ENCODE assay signal across 8 mouse cellular contexts in the genomic region with DNA sequence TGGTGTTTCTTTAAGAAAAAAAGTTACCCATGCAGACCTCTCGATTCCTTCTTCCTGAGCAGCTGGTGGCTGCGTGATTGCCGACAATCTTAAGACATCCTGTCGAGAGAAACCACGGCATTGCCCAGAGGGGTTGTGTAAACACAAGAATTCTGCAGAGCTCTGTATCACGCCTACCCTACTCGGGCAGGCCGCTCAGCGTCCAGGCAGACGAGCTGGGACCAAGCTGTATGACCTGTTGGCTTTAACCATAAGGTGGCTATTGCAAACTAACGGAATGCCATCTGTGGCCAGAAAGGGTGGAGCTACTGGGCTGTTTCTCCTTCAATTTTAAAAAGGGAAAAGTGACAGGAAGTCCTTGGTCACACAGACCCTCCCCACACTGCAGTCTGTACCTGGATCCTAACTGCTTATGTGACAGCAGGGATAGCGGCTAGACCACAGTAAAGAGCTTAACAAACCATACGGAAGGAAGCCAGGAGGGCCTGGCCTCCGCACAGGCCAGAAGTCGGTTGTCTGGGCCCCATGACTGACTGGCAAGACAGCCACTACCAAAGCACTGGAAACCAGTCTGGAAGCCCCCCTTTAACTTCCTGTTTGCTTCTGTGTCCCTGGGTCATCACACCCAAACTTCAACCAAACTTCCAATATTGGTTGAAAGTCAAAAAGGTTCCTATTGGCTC. TPM values are rescaled to one million over a fixed set of nuclear protein-coding genes. Genes with fewer than 3 reads are reported as not detected.
DNase-seq lines count a peak whose midpoint lies in the region; ATAC-seq and TF ChIP-seq lines count a peak whose summit lies in the region.

No protein-coding gene starts in this region.

- no peak for TF ChIP-seq POLR2A in embryonic fibroblast, embryonic 13.5 days (IDR thresholded peaks at IDR 0.05; ENCODE audit: low read depth, low read length)

- no peak overlapping the region for H3K4me3 ChIP-seq in hindbrain, embryonic 12.5 days
- H3K4me3 ChIP-seq in hindbrain, embryonic 14.5 days (replicated peaks; ENCODE audit: low read length) = no peak overlapping the region
- no peak overlapping the region for H3K4me3 ChIP-seq in embryonic fibroblast, embryonic 13.5 days (ENCODE audit: insufficient read depth, low read length)
- no peak overlapping the region for H3K4me3 ChIP-seq in lung, embryonic 14.5 days (ENCODE audit: low read depth, low read length)

- H3K9ac ChIP-seq in hindbrain, embryonic 12.5 days = no peak overlapping the region
- H3K9ac ChIP-seq in hindbrain, embryonic 14.5 days = no peak overlapping the region
- no peak overlapping the region for H3K9ac ChIP-seq in lung, embryonic 14.5 days

- H3K4me1 ChIP-seq in hindbrain, embryonic 12.5 days = peaks cover 10% of the 10 kb centered on the region; the same call in 1 of the 2 replicates
- 0 out of 2 replicates have a peak, but pooled peaks cover 5% of the 10 kb centered on the region for H3K4me1 ChIP-seq in hindbrain, embryonic 14.5 days (replicated peaks; ENCODE audit: control insufficient read depth, insufficient read depth, low read length)
- peaks cover 5% of the 10 kb centered on the region; the same call in 1 of the 2 replicates for H3K4me1 ChIP-seq in embryonic fibroblast, embryonic 13.5 days (ENCODE audit: control insufficient read depth, insufficient read depth, low read length)
- H3K4me1 ChIP-seq in lung, embryonic 14.5 days (ENCODE audit: insufficient read depth) = peaks cover 10% of the 10 kb centered on the region; the same call in 1 of the 2 replicates

- peak overlapping the region; percentile 31; the same call in 1 of the 2 replicates for H3K27ac ChIP-seq in hindbrain, embryonic 12.5 days
- H3K27ac ChIP-seq in hindbrain, embryonic 14.5 days = no peak overlapping the region
- H3K27ac ChIP-seq in embryonic fibroblast, embryonic 13.5 days (ENCODE audit: insufficient read depth, low read length) = peak overlapping the region; percentile 70
- H3K27ac ChIP-seq in lung, embryonic 14.5 days (ENCODE audit: low read depth) = peak overlapping the region; percentile 83

- H3K9me3 ChIP-seq in hindbrain, embryonic 12.5 days (replicated peaks) = no peaks in the 10 kb centered on the region
- H3K9me3 ChIP-seq in hindbrain, embryonic 14.5 days (ENCODE audit: control insufficient read depth, low read length) = no peaks in the 10 kb centered on the region
- H3K9me3 ChIP-seq in lung, embryonic 14.5 days (ENCODE audit: low read depth, low read length) = no peaks in the 10 kb centered on the region

- WGBS in hindbrain, embryonic 12.5 days = 64% methylated on average over 15 of the region's 15 CpGs
- 76% methylated on average over 15 of the region's 15 CpGs for WGBS in hindbrain, embryonic 14.5 days
- 11% methylated on average over 15 of the region's 15 CpGs for WGBS in lung, embryonic 14.5 days

- TF ChIP-seq CTCF in embryonic fibroblast, embryonic 13.5 days (IDR thresholded peaks at IDR 0.05; ENCODE audit: borderline replicate concordance, insufficient read depth, low read length) = no peak
- TF ChIP-seq CTCF in lung, embryonic 14.5 days (IDR thresholded peaks at IDR 0.05; ENCODE audit: low read depth) = no peak; the same call in 1 of the 2 replicates

- ATAC-seq in hindbrain, embryonic 12.5 days (ENCODE audit: low FRiP score) = no peak
- no peak for ATAC-seq in hindbrain, embryonic 14.5 days (ENCODE audit: low FRiP score)
- peak; percentile 81 for ATAC-seq in lung, embryonic 14.5 days (ENCODE audit: insufficient read depth)

- H3K4me2 ChIP-seq in hindbrain, embryonic 12.5 days (replicated peaks) = no peak overlapping the region; the same call in 1 of the 2 replicates
- H3K4me2 ChIP-seq in hindbrain, embryonic 14.5 days (replicated peaks) = no peak overlapping the region
- peak overlapping the region; percentile 29 for H3K4me2 ChIP-seq in lung, embryonic 14.5 days

- DNase-seq in hindbrain, embryonic 14.5 days (ENCODE audit: low spot score) = no peak
- peak; percentile 31 for DNase-seq in kidney, adult 18-20 months
- peak; percentile 81 for DNase-seq in lung, embryonic 14.5 days
- DNase-seq in thymus, postnatal 0 days (ENCODE audit: low spot score) = peak; percentile 78
- DNase-seq in urinary bladder, postnatal 14 days (ENCODE audit: low spot score) = no peak
- no peak for DNase-seq in urinary bladder, postnatal 10 days (ENCODE audit: low spot score)

- peaks cover 9% of the 10 kb centered on the region for H3K36me3 ChIP-seq in hindbrain, embryonic 12.5 days
- peaks cover 28% of the 10 kb centered on the region; the same call in 1 of the 2 replicates for H3K36me3 ChIP-seq in hindbrain, embryonic 14.5 days (replicated peaks; ENCODE audit: control insufficient read depth, insufficient read depth)
- H3K36me3 ChIP-seq in lung, embryonic 14.5 days (ENCODE audit: insufficient read depth) = peaks cover 20% of the 10 kb centered on the region; the same call in 1 of the 2 replicates

- H3K27me3 ChIP-seq in hindbrain, embryonic 12.5 days = no peaks in the 10 kb centered on the region
- no peaks in the 10 kb centered on the region for H3K27me3 ChIP-seq in hindbrain, embryonic 14.5 days (ENCODE audit: control insufficient read depth, insufficient read depth, low read length)
- H3K27me3 ChIP-seq in lung, embryonic 14.5 days (ENCODE audit: insufficient read depth, low read length) = no peaks in the 10 kb centered on the region

RNA-seq across cellular contexts. Expression of a gene that starts 24.8 kb away (rescaled TPM):
- polyA plus RNA-seq in hindbrain, embryonic 12.5 days (2016; fragmentation: Nextera tagmentation; extraction: Ambion mirVana) = 15.2 and 15.4 TPM in 2 replicates
- polyA plus RNA-seq in hindbrain, embryonic 14.5 days (2014; fragmentation: Nextera tagmentation; extraction: Ambion mirVana) = 14.8 and 16.0 TPM in 2 replicates
- 43.1 and 52.3 TPM in 2 replicates for polyA plus RNA-seq in embryonic fibroblast, embryonic 13.5 days (2011; ENCODE audit: insufficient read length, low read depth, missing spikeins)
- 13.1 and 15.7 TPM in 2 replicates for polyA plus RNA-seq in lung, embryonic 14.5 days (2014; fragmentation: Nextera tagmentation; extraction: Ambion mirVana)
- 22.5 and 26.7 TPM in 2 replicates for polyA plus RNA-seq in thymus, postnatal 0 days (2015; fragmentation: Nextera tagmentation; extraction: Ambion mirVana)

RNA-seq across cellular contexts. Expression of a gene that starts 47.1 kb away (rescaled TPM):
- 48.7 and 50.4 TPM in 2 replicates for polyA plus RNA-seq in hindbrain, embryonic 12.5 days (2016; fragmentation: Nextera tagmentation; extraction: Ambion mirVana)
- polyA plus RNA-seq in hindbrain, embryonic 14.5 days (2014; fragmentation: Nextera tagmentation; extraction: Ambion mirVana) = 57.2 and 59.2 TPM in 2 replicates
- 18.8 and 22.7 TPM in 2 replicates for polyA plus RNA-seq in embryonic fibroblast, embryonic 13.5 days (2011; ENCODE audit: insufficient read length, low read depth, missing spikeins)
- 35.8 and 36.2 TPM in 2 replicates for polyA plus RNA-seq in lung, embryonic 14.5 days (2014; fragmentation: Nextera tagmentation; extraction: Ambion mirVana)
- 24.7 and 27.1 TPM in 2 replicates for polyA plus RNA-seq in thymus, postnatal 0 days (2015; fragmentation: Nextera tagmentation; extraction: Ambion mirVana)

Comparison
In these comparisons a context has a peak if more than half of its experiments do, and no peak if none do; other contexts are left out.
1. DNase-seq: peak in kidney, adult 18-20 months (single experiment), lung, embryonic 14.5 days (single experiment) and thymus, postnatal 0 days (single experiment); none in hindbrain, embryonic 14.5 days (single experiment), urinary bladder, postnatal 14 days (single experiment) and urinary bladder, postnatal 10 days (single experiment).